Mouse (Mus musculus): ENCODE data around the gene Cyp2d22.
"Not testable (repeated sequence)": the region's sequence is repeated elsewhere in the genome, so short reads cannot be mapped to it uniquely, and the experiment has no call there.

The Cyp2d22 gene

DNA sequence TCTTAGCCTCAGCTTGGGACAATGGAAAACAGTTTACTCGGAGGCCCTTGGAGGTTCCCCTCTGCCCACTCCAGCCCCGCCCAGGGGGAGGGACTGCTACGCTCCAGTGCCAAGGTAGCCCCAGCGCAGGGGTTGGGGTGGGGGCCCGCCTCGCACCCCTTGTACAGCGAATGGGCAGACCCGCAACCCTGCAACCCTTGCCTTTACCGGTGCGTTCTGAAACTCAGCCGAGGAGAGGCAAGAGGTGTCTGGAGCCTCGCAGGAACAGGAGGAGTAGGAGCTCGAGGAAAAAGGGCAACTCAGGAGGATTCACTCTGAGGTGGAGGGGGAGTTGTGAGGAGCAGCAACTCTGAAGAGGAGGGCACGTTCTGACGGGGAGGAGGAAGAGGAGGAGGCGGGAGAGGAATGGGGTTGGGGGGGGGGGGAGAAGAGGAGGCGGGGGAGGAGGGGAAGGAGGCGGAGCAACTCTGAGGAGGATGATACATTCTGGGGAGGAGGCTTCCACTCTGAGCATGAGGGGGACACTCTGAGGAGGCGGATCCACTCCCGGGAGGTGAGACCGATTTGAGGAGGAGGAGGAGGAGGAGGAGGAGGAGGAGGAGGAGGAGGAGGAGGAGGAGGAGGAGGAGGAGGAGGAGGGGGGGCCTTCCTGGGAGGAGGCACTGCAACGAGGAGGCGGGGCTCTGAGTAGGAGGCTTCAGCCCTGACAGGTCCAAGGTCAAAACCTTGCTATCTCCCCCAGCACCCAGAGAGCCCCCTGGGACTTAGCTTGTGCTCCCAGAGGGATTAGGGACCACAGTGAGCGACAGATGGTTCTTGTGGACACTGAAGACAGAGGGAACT, at the start of gene Cyp2d22:
Cyp2d22 (minus strand) TSS at position 390 of the 843 bp plus-strand sequence.
- DNase-seq (ENCODE audit: low spot score): peak; percentile 51

GRCm38 (mm10) chr15:82423471-82423870, 43.4 kb upstream of the Cyp2d22 start:
- DNase-seq (ENCODE audit: low spot score): no peak

DNA sequence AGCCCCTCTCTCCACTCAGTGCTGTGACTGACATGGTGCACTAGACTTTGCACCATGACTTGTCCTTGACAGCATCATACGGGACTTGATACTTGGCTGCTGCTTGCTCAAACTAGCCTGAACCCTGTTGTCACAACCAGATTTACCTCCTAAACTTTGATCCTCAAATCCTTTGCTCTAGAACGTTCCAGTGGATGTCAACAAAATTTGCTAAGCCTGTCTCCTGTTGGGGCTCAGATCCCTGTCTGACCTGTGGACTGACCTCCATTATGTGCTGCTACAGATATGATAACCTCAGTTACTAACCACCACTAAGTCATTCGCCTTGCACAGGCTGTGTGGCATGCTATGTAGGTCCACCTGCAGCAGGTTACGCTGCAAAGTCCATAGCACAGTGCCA, 42.9 kb upstream of the Cyp2d22 start:
- DNase-seq (ENCODE audit: low spot score): no peak

DNA sequence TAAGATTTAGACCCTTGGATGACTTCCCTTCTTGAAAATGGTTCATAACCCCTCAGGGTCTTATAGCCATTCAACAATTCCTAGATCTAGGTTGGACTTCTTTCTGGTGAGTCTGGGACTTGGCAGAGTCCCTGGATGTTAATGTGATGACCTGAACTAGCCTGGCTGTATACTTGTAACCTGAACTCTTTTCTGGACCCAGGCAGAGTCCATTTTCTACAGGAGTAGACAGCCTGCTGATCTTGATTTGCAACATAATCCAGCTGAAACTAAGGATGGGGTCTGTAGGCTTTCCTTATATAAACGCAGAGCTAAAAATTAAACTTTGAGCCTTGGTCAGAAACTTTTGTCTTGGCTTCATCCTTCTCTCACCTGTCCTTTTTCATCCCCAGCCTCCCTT, 38.6 kb upstream of the Cyp2d22 start:
- DNase-seq (ENCODE audit: low spot score): no peak

- DNase-seq (ENCODE audit: low spot score): peak; percentile 73
Observed at GRCm38 (mm10) chr15:82416797-82417789, 37.0 kb upstream of the Cyp2d22 start.

DNA sequence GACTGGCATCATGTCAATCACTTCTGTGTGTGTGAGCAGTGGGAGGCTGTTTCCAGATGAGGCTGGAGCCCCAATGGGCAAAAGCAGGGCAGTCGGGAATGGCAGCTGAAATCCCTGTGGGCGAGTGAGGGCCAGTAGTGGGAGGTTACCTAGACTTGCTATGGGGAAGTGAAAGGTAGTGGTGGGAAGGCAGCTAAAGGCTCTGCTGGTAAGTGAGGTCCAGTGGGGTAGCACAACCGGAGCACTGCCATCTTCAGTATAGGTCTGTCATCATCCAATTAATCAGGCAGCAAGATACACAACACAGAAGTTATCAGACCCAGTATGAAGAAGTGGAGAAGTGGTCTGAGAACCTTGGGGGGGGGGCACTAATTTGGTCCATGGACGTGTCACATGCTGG, 27.5 kb upstream of the Cyp2d22 start:
- no peak for DNase-seq (ENCODE audit: low spot score)

- no peak for DNase-seq (ENCODE audit: low spot score)
Observed at GRCm38 (mm10) chr15:82406981-82407380, 26.9 kb upstream of the Cyp2d22 start, which contains the start of gene Cyp2d10. Cyp2d10 (minus strand) TSS chr15:82407195.

DNA sequence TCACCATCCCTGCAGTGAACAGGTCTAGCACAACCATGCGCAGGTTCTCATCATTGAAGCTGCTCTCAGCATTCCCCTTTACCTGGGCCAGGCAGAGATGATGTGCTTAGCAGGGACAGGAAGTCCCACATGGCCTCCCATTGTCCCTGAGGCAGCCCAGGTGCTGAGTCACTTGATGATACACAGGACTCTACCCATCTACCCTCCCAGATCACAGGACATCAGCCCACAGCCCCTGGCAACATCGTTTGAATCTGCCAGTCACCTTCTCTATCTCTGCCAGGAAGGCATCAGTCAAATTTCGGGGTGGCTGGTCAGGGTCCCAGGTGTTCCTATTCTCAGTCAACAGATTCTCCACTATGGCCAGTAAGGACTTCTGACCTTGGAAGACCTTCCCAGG, 24.1 kb upstream of the Cyp2d22 start:
- DNase-seq (ENCODE audit: low spot score): no peak

GRCm38 (mm10) chr15:82403606-82404005, 23.5 kb upstream of the Cyp2d22 start:
- DNase-seq (ENCODE audit: low spot score): no peak

DNA sequence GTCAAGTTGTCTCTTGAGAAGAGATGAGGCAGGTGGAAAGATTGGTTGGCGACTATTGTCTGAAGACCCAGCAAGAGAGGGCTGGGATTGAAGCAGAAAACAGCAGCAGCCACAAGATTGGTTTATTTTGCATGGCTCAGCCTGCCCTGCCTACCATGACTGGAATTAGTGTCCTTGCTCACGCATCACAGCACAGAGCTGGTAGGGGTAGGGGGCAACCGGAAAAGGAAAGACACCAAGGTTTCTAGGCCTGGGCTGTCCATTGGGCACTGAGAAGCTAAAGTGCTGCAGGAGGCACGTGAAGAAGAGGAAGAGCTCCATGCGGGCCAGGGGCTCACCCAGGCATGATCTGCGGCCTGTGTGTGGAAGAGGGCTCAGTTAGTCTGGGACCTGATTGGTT, 22.7 kb upstream of the Cyp2d22 start:
- DNase-seq (ENCODE audit: low spot score): no peak

GRCm38 (mm10) chr15:82402106-82402505, 22.0 kb upstream of the Cyp2d22 start:
- no peak for DNase-seq (ENCODE audit: low spot score)

GRCm38 (mm10) chr15:82401516-82401915, 21.5 kb upstream of the Cyp2d22 start:
- DNase-seq (ENCODE audit: low spot score): no peak

DNA sequence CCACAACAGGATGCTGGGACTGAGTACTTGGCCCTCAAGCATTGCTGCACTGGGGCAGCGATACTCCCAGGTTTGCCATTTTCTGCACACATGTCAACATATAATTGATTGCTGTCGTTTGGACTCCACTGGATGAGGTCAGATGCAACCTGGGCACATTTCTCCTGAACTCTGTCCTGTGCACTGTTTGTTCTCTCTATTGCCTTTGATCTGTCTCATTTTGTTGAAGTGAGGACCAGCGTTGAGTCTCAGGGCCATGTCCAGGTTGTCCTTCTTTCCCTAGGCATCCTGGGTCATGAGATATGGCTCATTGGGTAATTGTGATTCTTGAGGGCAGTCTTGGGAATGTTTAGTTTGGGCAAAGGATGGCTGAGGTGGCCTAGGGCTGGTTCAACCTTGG, 15.9 kb upstream of the Cyp2d22 start:
- DNase-seq (ENCODE audit: low spot score): not testable (repeated sequence)

- not testable (repeated sequence) for DNase-seq (ENCODE audit: low spot score)
Observed at GRCm38 (mm10) chr15:82393922-82394321, 13.9 kb upstream of the Cyp2d22 start, which contains the start of gene Cyp2d11. Cyp2d11 (minus strand) TSS chr15:82394022.

- DNase-seq (ENCODE audit: low spot score): not testable (repeated sequence)
Observed at GRCm38 (mm10) chr15:82389916-82390315, 9.9 kb upstream of the Cyp2d22 start.

- no peak for DNase-seq (ENCODE audit: low spot score)
Observed at GRCm38 (mm10) chr15:82385729-82386128, 5.7 kb upstream of the Cyp2d22 start.

DNA sequence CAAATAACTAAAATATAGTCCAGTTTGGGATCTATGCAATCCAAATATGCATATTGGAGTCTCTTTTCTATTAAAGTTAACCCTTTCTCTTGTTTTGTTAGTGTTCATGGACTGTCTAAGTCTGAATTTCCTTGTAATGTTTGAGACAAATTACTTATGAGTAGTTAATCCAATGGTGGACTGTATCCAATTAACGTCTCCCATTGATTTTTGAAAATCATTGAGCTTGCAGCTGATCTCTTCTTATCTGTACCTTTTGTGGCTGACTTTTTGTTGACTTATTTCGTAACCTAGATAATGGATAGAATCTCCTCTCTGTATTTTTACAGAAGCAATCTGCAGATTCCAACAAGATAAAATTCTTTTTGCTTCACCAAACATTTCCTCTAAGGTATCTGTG, 2.4 kb upstream of the Cyp2d22 start:
- no peak for DNase-seq (ENCODE audit: low spot score)

GRCm38 (mm10) chr15:82380714-82381062, 628 bp upstream of the Cyp2d22 start:
- DNase-seq (ENCODE audit: low spot score): no peak

DNA sequence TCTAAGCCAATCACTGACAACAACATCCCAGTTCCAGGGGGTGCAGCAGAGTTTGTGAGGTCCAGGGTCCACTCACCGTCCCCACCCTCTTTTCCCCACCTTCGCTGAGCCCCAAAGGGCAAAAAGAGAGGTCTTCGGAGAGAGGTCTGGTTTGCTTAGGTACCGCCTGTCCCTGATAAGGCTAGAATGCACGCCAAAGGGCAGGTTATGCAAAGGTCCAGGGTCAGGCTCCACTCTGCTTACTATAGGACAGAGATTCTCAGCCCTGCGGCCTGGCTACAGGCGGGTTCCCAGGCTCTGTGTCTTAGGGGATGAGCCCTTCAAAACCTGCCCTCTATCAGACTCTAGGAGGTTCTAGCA, 569 bp downstream of the Cyp2d22 start:
- no peak for DNase-seq (ENCODE audit: low spot score)

GRCm38 (mm10) chr15:82378261-82379180, 1.5 kb downstream of the Cyp2d22 start:
- no peak for DNase-seq (ENCODE audit: low spot score)

- DNase-seq (ENCODE audit: low spot score): no peak
Observed at GRCm38 (mm10) chr15:82377701-82378100, 2.4 kb downstream of the Cyp2d22 start.
